ENCODE assay signal across 8 mouse cellular contexts in the genomic region with DNA sequence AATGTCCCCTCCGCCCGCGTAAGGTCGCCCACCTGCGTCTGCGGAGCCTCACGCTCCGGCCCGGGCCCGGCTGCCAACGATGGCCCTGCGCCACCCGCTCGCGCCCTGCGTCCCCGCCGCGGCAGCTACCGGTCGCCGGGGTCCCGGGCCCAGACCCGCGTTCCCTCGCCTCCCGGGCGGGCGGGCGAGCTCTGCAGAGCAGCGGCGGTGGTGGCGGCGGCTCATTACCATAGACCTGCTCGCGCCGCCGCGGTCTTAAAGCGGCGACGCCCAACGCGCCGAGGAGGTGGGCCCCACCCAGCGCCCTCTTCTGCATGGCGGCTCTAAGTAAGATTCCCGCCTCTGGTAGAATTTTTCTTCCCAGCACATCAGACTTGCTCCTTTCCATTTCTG. TPM values are rescaled to one million over a fixed set of nuclear protein-coding genes. Genes with fewer than 3 reads are reported as not detected.
A peak's percentile ranks its signal among the peaks of the same experiment; 100 is the strongest.
DNase-seq lines count a peak whose midpoint lies in the region; ATAC-seq and TF ChIP-seq lines count a peak whose summit lies in the region.

No protein-coding gene starts in this region.

- peak; percentile 84 for DNase-seq in ZHBTc4 (ENCODE audit: low read depth, low spot score)
- peak; percentile 90 to 93 for DNase-seq in cerebellum, postnatal 14 days
- peak; percentile 71 to 73 for DNase-seq in frontal cortex, postnatal 25 days (ENCODE audit: low spot score in 2 of 2)
- DNase-seq in layer of hippocampus, postnatal 14 days (ENCODE audit: low spot score in 2 of 2), result peak; percentile 81 to 85
- DNase-seq in lung, postnatal 0 days (ENCODE audit: low spot score), result peak; percentile 88
- peak; percentile 92 for DNase-seq in retina, embryonic 14.5 days (ENCODE audit: low spot score)
- DNase-seq in thymus, postnatal 14 days, result peak; percentile 88

- no peak; the same call in 1 of the 2 replicates for TF ChIP-seq CTCF in lung, postnatal 0 days (IDR thresholded peaks at IDR 0.05)

- TF ChIP-seq EP300 in lung, postnatal 0 days (IDR thresholded peaks at IDR 0.05), result no peak

- peaks cover 9% of the 10 kb centered on the region for H3K27me3 ChIP-seq in hindbrain, embryonic 12.5 days
- no peaks in the 10 kb centered on the region; the same call in 1 of the 2 replicates for H3K27me3 ChIP-seq in lung, postnatal 0 days (replicated peaks; ENCODE audit: insufficient read depth, low read length)

- peak overlapping the region; percentile 87 for H3K4me3 ChIP-seq in hindbrain, embryonic 12.5 days
- peak overlapping the region; percentile 56 for H3K4me3 ChIP-seq in lung, postnatal 0 days (ENCODE audit: low read depth, low read length)

- H3K9ac ChIP-seq in hindbrain, embryonic 12.5 days, result peak overlapping the region; percentile 98
- peak overlapping the region; percentile 41; the same call in 1 of the 2 replicates for H3K9ac ChIP-seq in lung, postnatal 0 days (replicated peaks; ENCODE audit: low read depth)

- peaks cover 42% of the 10 kb centered on the region for H3K4me1 ChIP-seq in hindbrain, embryonic 12.5 days
- H3K4me1 ChIP-seq in lung, postnatal 0 days (ENCODE audit: insufficient read depth, low read depth, low read length), result peaks cover 8% of the 10 kb centered on the region; the same call in 1 of the 2 replicates

- H3K27ac ChIP-seq in hindbrain, embryonic 12.5 days, result peak overlapping the region; percentile 90
- no peak overlapping the region for H3K27ac ChIP-seq in lung, postnatal 0 days (ENCODE audit: low read length)

- ATAC-seq in hindbrain, embryonic 12.5 days (ENCODE audit: low FRiP score), result peak; percentile 73
- peak; percentile 85 for ATAC-seq in lung, postnatal 0 days

- under 1% methylated on average over 42 of the region's 48 CpGs for WGBS in hindbrain, embryonic 12.5 days
- WGBS in lung, postnatal 0 days, result under 1% methylated on average over 44 of the region's 48 CpGs

- peaks cover 30% of the 10 kb centered on the region for H3K36me3 ChIP-seq in hindbrain, embryonic 12.5 days
- H3K36me3 ChIP-seq in lung, postnatal 0 days (ENCODE audit: insufficient read depth, low read length), result no peaks in the 10 kb centered on the region

- H3K4me2 ChIP-seq in hindbrain, embryonic 12.5 days (replicated peaks), result peak overlapping the region; percentile 85
- H3K4me2 ChIP-seq in lung, postnatal 0 days (replicated peaks; ENCODE audit: low read depth, low read length), result peak overlapping the region; percentile 100

- peaks cover 5% of the 10 kb centered on the region; the same call in 1 of the 2 replicates for H3K9me3 ChIP-seq in hindbrain, embryonic 12.5 days (replicated peaks)
- H3K9me3 ChIP-seq in lung, postnatal 0 days (ENCODE audit: low read length), result no peaks in the 10 kb centered on the region

RNA-seq across cellular contexts. Expression of a gene that starts 0.5 kb away (rescaled TPM):
- 63.3 and 75.2 TPM in 2 replicates for polyA plus RNA-seq in hindbrain, embryonic 12.5 days (2016; fragmentation: Nextera tagmentation; extraction: Ambion mirVana)
- 100 to 1,000 TPM; 184 to 194 TPM for total RNA-seq in layer of hippocampus, postnatal 14 days (2021)
- 3.4 and 3.8 TPM in 2 replicates for polyA plus RNA-seq in lung, postnatal 0 days (2015; fragmentation: Nextera tagmentation; extraction: Ambion mirVana)

RNA-seq across cellular contexts. Expression of a gene that starts 29.2 kb away (rescaled TPM):
- polyA plus RNA-seq in hindbrain, embryonic 12.5 days (2016; fragmentation: Nextera tagmentation; extraction: Ambion mirVana), result 186 and 188 TPM in 2 replicates
- total RNA-seq in layer of hippocampus, postnatal 14 days (2021), result 100 to 1,000 TPM; 199 to 200 TPM
- polyA plus RNA-seq in lung, postnatal 0 days (2015; fragmentation: Nextera tagmentation; extraction: Ambion mirVana), result 81.0 and 81.3 TPM in 2 replicates

RNA-seq across cellular contexts. Expression of a gene that starts 32.2 kb away (rescaled TPM):
- 39.4 and 41.0 TPM in 2 replicates for polyA plus RNA-seq in hindbrain, embryonic 12.5 days (2016; fragmentation: Nextera tagmentation; extraction: Ambion mirVana)
- 10 to 100 TPM; 12.6 to 12.9 TPM for total RNA-seq in layer of hippocampus, postnatal 14 days (2021)
- polyA plus RNA-seq in lung, postnatal 0 days (2015; fragmentation: Nextera tagmentation; extraction: Ambion mirVana), result 2.3 and 3.7 TPM in 2 replicates

RNA-seq across cellular contexts. Expression of a gene that starts 51.1 kb away (rescaled TPM):
- not detected in 2 replicates for polyA plus RNA-seq in hindbrain, embryonic 12.5 days (2016; fragmentation: Nextera tagmentation; extraction: Ambion mirVana)
- under 1 TPM in 1 of 2 experiments, not detected in 1; 0.94 TPM for total RNA-seq in layer of hippocampus, postnatal 14 days (2021)
- polyA plus RNA-seq in lung, postnatal 0 days (2015; fragmentation: Nextera tagmentation; extraction: Ambion mirVana), result 5.6 and 7.1 TPM in 2 replicates

Comparison
In these comparisons a context has a peak if more than half of its experiments do, and no peak if none do; other contexts are left out.
1. RNA of a gene that starts 0.5 kb away (polyA plus RNA-seq): 63.3 to 75.2 TPM in hindbrain, embryonic 12.5 days; 3.4 to 3.8 TPM in lung, postnatal 0 days; every median in the first group is over 10 times any median in the second.
2. Peak in every context shown above with its lines, with median percentiles within 50 percentile points of each other: DNase-seq.